10 mouse cellular contexts compared by ENCODE assay signal in the genomic region with DNA sequence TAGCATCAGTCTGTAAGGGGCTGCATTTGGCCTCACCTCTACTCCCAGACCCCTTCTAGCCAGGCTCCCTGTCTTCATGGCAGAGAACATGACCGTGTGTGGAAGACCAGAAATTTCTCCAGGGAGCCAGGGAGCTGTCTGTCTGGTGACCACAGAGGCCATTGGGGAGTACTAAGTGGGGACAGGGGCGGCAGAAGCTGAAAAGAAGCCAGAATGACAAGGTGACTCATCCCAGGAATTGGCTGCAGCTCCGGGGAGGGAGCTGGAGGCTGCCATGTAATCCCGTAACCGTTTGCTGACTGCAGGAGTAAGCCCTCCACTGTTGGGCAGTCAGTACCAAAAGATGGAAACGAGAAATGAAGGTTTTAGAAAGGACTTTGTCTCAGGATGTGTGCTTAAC. TPM values are rescaled to one million over a fixed set of nuclear protein-coding genes. Genes with fewer than 3 reads are reported as not detected.
A peak's percentile ranks its signal among the peaks of the same experiment; 100 is the strongest.
DNase-seq lines count a peak whose midpoint lies in the region; ATAC-seq lines count a peak whose summit lies in the region.
"Had no signal": no experiment of that assay in that cellular context is flagged by ENCODE, and none has a peak within 500 bp of the region (broad histone marks: within the 10 kb centered on the region; RNA-seq: fewer than 3 reads in every experiment).

No protein-coding gene starts in this region.

- H3K4me3 ChIP-seq in kidney, embryonic 14.5 days (ENCODE audit: low read length) = no peak overlapping the region
- peak overlapping the region; percentile 87 for H3K4me3 ChIP-seq in heart, embryonic 10.5 days
- H3K4me3 ChIP-seq: liver, embryonic 15.5 days; neural tube, embryonic 13.5 days had no signal

- H3K27ac ChIP-seq in kidney, embryonic 14.5 days (ENCODE audit: low read depth, low read length) = peak overlapping the region; percentile 2; the same call in 1 of the 2 replicates
- peak overlapping the region; percentile 93 for H3K27ac ChIP-seq in heart, embryonic 10.5 days
- H3K27ac ChIP-seq: liver, embryonic 15.5 days; neural tube, embryonic 13.5 days had no signal

- DNase-seq in kidney, postnatal 10 days = no peak
- DNase-seq in 3T3-L1 (ENCODE audit: low read depth, low spot score) = peak; percentile 93
- DNase-seq in adrenal gland, adult 8-10 months = peak; percentile 71
- DNase-seq in heart, embryonic 10.5 days (ENCODE audit: low spot score) = no peak
- DNase-seq in thymus, postnatal 4 days = no peak

- H3K27me3 ChIP-seq in kidney, embryonic 14.5 days (ENCODE audit: control insufficient read depth, insufficient read depth, low read length) = no peaks in the 10 kb centered on the region
- H3K27me3 ChIP-seq in heart, embryonic 10.5 days (ENCODE audit: insufficient read depth, poor library complexity, severe bottlenecking) = no peaks in the 10 kb centered on the region; the same call in 1 of the 2 replicates

- H3K4me2 ChIP-seq in kidney, embryonic 14.5 days (replicated peaks; ENCODE audit: low read depth, low read length) = peak overlapping the region; percentile 10; the same call in 1 of the 2 replicates
- H3K4me2 ChIP-seq: neural tube, embryonic 13.5 days had no signal

- peaks cover 24% of the 10 kb centered on the region for H3K4me1 ChIP-seq in kidney, embryonic 14.5 days (ENCODE audit: control insufficient read depth, insufficient read depth, low read length)
- peaks cover 52% of the 10 kb centered on the region for H3K4me1 ChIP-seq in heart, embryonic 10.5 days

- no peak overlapping the region for H3K9ac ChIP-seq in kidney, embryonic 14.5 days (ENCODE audit: low read depth, low read length)
- H3K9ac ChIP-seq: liver, embryonic 15.5 days; neural tube, embryonic 13.5 days had no signal

- 38% methylated on average over 6 of the region's 6 CpGs for WGBS in kidney, embryonic 14.5 days
- WGBS in heart, embryonic 10.5 days = 27% methylated on average over 6 of the region's 6 CpGs

- no peak for ATAC-seq in kidney, embryonic 14.5 days (ENCODE audit: low FRiP score, low TSS enrichment)
- no peak for ATAC-seq in granulocyte monocyte progenitor cell, adult 5-6 weeks (replicated peaks; ENCODE audit: poor library complexity, severe bottlenecking)
- ATAC-seq in erythroid progenitor cell, adult 5-6 weeks (replicated peaks; ENCODE audit: low FRiP score, poor library complexity, severe bottlenecking) = no peak

- H3K9me3 ChIP-seq in kidney, embryonic 14.5 days (ENCODE audit: control insufficient read depth, low read length) = no peaks in the 10 kb centered on the region
- H3K9me3 ChIP-seq in heart, embryonic 10.5 days = no peaks in the 10 kb centered on the region
- H3K9me3 ChIP-seq: liver, embryonic 15.5 days; neural tube, embryonic 13.5 days had no signal

- H3K36me3 ChIP-seq in kidney, embryonic 14.5 days (ENCODE audit: control insufficient read depth, insufficient read depth, low read length) = no peaks in the 10 kb centered on the region; the same call in 1 of the 2 replicates
- peaks cover 26% of the 10 kb centered on the region for H3K36me3 ChIP-seq in heart, embryonic 10.5 days
- H3K36me3 ChIP-seq: liver, embryonic 15.5 days; neural tube, embryonic 13.5 days had no signal

RNA-seq across cellular contexts. Expression of gene Dusp5, which starts 3.1 kb away (rescaled TPM):
- polyA plus RNA-seq in kidney, embryonic 14.5 days (2014; fragmentation: Nextera tagmentation; extraction: Ambion mirVana) = 11.3 and 15.6 TPM in 2 replicates
- 10 to 100 TPM in 1 of 4 experiments, 1 to 10 TPM in 3; 3.9 to 18.8 (median 5.7) TPM for total RNA-seq in adrenal gland, adult 8-10 months (2022)
- polyA plus RNA-seq in heart, embryonic 10.5 days (2016; fragmentation: Nextera tagmentation; extraction: Ambion mirVana) = 11.9 and 15.9 TPM in 2 replicates
- 1.5 and 4.0 TPM in 2 replicates for total RNA-seq in granulocyte monocyte progenitor cell, adult 5-6 weeks (2014; fragmentation: Nextera tagmentation)
- total RNA-seq in granulocyte monocyte progenitor cell, adult 5-6 weeks (2017) = 4.2 TPM in 2 replicates
- 2.5 and 4.0 TPM in 2 replicates for total RNA-seq in erythroid progenitor cell, adult 5-6 weeks (2015; ENCODE audit: low replicate concordance)
- total RNA-seq in erythroid progenitor cell, adult 5-6 weeks (2017; ENCODE audit: low replicate concordance) = 0.90 and 0.91 TPM in 2 replicates

RNA-seq across cellular contexts. Expression of gene Nutf2-ps1, which starts 56.8 kb away (rescaled TPM):
- 431 and 486 TPM in 2 replicates for polyA plus RNA-seq in kidney, embryonic 14.5 days (2014; fragmentation: Nextera tagmentation; extraction: Ambion mirVana)
- 10 to 100 TPM; 64.7 to 85.3 (median 72.1) TPM for total RNA-seq in adrenal gland, adult 8-10 months (2022)
- polyA plus RNA-seq in heart, embryonic 10.5 days (2016; fragmentation: Nextera tagmentation; extraction: Ambion mirVana) = 373 and 457 TPM in 2 replicates
- total RNA-seq in granulocyte monocyte progenitor cell, adult 5-6 weeks (2014; fragmentation: Nextera tagmentation) = 56.0 and 61.3 TPM in 2 replicates
- 142 and 145 TPM in 2 replicates for total RNA-seq in granulocyte monocyte progenitor cell, adult 5-6 weeks (2017)
- 28.8 and 39.8 TPM in 2 replicates for total RNA-seq in erythroid progenitor cell, adult 5-6 weeks (2015; ENCODE audit: low replicate concordance)
- 11.7 and 35.8 TPM in 2 replicates for total RNA-seq in erythroid progenitor cell, adult 5-6 weeks (2017; ENCODE audit: low replicate concordance)

Comparison
In these comparisons a context has a peak if more than half of its experiments do, and no peak if none do; other contexts are left out.
1. DNase-seq: peak in 3T3-L1 (single experiment) and adrenal gland, adult 8-10 months (single experiment); none in kidney, postnatal 10 days (single experiment), heart, embryonic 10.5 days (single experiment) and thymus, postnatal 4 days (single experiment).